Mouse (Mus musculus): ENCODE results near the gene Mapk8ip3. TPM values are rescaled to one million over a fixed set of nuclear protein-coding genes. Genes with fewer than 3 reads are reported as not detected.

Mapk8ip3 gene
- polyA plus RNA-seq, 2 experiments: 41.4 to 186 TPM

- no peak within 1 kb of the TSS for H3K4me3 ChIP-seq (replicated peaks; ENCODE audit: low read length)
- H3K4me1 ChIP-seq (ENCODE audit: control insufficient read depth, insufficient read depth, low read length): no peaks in the 10 kb centered on the region
- no peaks in the 10 kb centered on the region for H3K27me3 ChIP-seq (ENCODE audit: control insufficient read depth, insufficient read depth, low read length)
- peaks cover 26% of the 10 kb centered on the region for H3K36me3 ChIP-seq (ENCODE audit: control insufficient read depth, insufficient read depth, low read length)
- no peak within 1 kb of the TSS for H3K4me2 ChIP-seq (replicated peaks; ENCODE audit: low read depth, low read length, severe bottlenecking)
- H3K9ac ChIP-seq (ENCODE audit: low read depth, low read length, severe bottlenecking): no peak within 1 kb of the TSS
- no peak within 1 kb of the TSS for H3K27ac ChIP-seq (replicated peaks; ENCODE audit: low read depth, low read length)
- DNase-seq (ENCODE audit: low spot score) (no peak), ATAC-seq (ENCODE audit: low FRiP score, low read depth) (no peak)
- no peaks in the 10 kb centered on the region for H3K9me3 ChIP-seq (ENCODE audit: control insufficient read depth, low read length)
- 89% methylated on average over 8 of the region's 8 CpGs for WGBS
- TF ChIP-seq POLR2A (IDR thresholded peaks at IDR 0.05; ENCODE audit: borderline replicate concordance, extremely low read depth, insufficient read depth, insufficient read length): no peak
These were observed 71.0 kb downstream of the Mapk8ip3 start, which contains the start of gene Igfals for GRCm38 (mm10) chr17:24865776-24866175. TSS of gene Igfals (plus strand) at chr17:24865997.

GRCm38 (mm10) chr17:24861785-24862184 lies 75.0 kb downstream of the Mapk8ip3 start:
- Histone ChIP-seq H3K36me3 (ENCODE audit: control insufficient read depth, insufficient read depth, low read length) (peaks cover 28% of the 10 kb centered on the region), H3K4me3 (replicated peaks; ENCODE audit: low read length) (no peak overlapping the region)
- no peak for ATAC-seq (ENCODE audit: low FRiP score, low read depth)

GRCm38 (mm10) chr17:24860076-24860475 lies 76.7 kb downstream of the Mapk8ip3 start:
- ATAC-seq (ENCODE audit: low FRiP score, low read depth) (no peak), DNase-seq (ENCODE audit: low spot score) (no peak)
- no peaks in the 10 kb centered on the region for H3K4me1 ChIP-seq (ENCODE audit: control insufficient read depth, insufficient read depth, low read length)
- no peaks in the 10 kb centered on the region for H3K9me3 ChIP-seq (ENCODE audit: control insufficient read depth, low read length)
- no peak overlapping the region for H3K4me3 ChIP-seq (replicated peaks; ENCODE audit: low read length)
- WGBS: 90% methylated on average over 8 of the region's 8 CpGs
- H3K27me3 ChIP-seq (ENCODE audit: control insufficient read depth, insufficient read depth, low read length): no peaks in the 10 kb centered on the region
- H3K4me2 ChIP-seq (replicated peaks; ENCODE audit: low read depth, low read length, severe bottlenecking): no peak overlapping the region
- H3K36me3 ChIP-seq (ENCODE audit: control insufficient read depth, insufficient read depth, low read length): peaks cover 29% of the 10 kb centered on the region
- no peak for TF ChIP-seq POLR2A (IDR thresholded peaks at IDR 0.05; ENCODE audit: borderline replicate concordance, extremely low read depth, insufficient read depth, insufficient read length)
- H3K9ac ChIP-seq (ENCODE audit: low read depth, low read length, severe bottlenecking): no peak overlapping the region
- no peak overlapping the region for H3K27ac ChIP-seq (replicated peaks; ENCODE audit: low read depth, low read length)

More at GRCm38 (mm10) chr17:24861785-24862184, 75.0 kb downstream of the Mapk8ip3 start:
- no peak for TF ChIP-seq POLR2A (IDR thresholded peaks at IDR 0.05; ENCODE audit: borderline replicate concordance, extremely low read depth, insufficient read depth, insufficient read length)
- no peaks in the 10 kb centered on the region for H3K4me1 ChIP-seq (ENCODE audit: control insufficient read depth, insufficient read depth, low read length)
- no peak overlapping the region for H3K9ac ChIP-seq (ENCODE audit: low read depth, low read length, severe bottlenecking)
- no peaks in the 10 kb centered on the region for H3K27me3 ChIP-seq (ENCODE audit: control insufficient read depth, insufficient read depth, low read length)
- H3K4me2 ChIP-seq (replicated peaks; ENCODE audit: low read depth, low read length, severe bottlenecking): no peak overlapping the region
- no peak overlapping the region for H3K27ac ChIP-seq (replicated peaks; ENCODE audit: low read depth, low read length)
- no peak for DNase-seq (ENCODE audit: low spot score)
- WGBS: 96% methylated on average over 3 of the region's 3 CpGs
- no peaks in the 10 kb centered on the region for H3K9me3 ChIP-seq (ENCODE audit: control insufficient read depth, low read length)

GRCm38 (mm10) chr17:24858967-24859366 lies 77.8 kb downstream of the Mapk8ip3 start:
- no peak for TF ChIP-seq POLR2A (IDR thresholded peaks at IDR 0.05; ENCODE audit: borderline replicate concordance, extremely low read depth, insufficient read depth, insufficient read length)
- DNase-seq (ENCODE audit: low spot score): no peak
- WGBS: 89% methylated on average over 6 of the region's 6 CpGs
- no peaks in the 10 kb centered on the region for H3K9me3 ChIP-seq (ENCODE audit: control insufficient read depth, low read length)
- no peak overlapping the region for H3K4me2 ChIP-seq (replicated peaks; ENCODE audit: low read depth, low read length, severe bottlenecking)
- H3K4me3 ChIP-seq (replicated peaks; ENCODE audit: low read length): no peak overlapping the region
- H3K27ac ChIP-seq (replicated peaks; ENCODE audit: low read depth, low read length): no peak overlapping the region
- ATAC-seq (ENCODE audit: low FRiP score, low read depth): no peak
- H3K4me1 ChIP-seq (ENCODE audit: control insufficient read depth, insufficient read depth, low read length): no peaks in the 10 kb centered on the region
- no peak overlapping the region for H3K9ac ChIP-seq (ENCODE audit: low read depth, low read length, severe bottlenecking)
- peaks cover 30% of the 10 kb centered on the region for H3K36me3 ChIP-seq (ENCODE audit: control insufficient read depth, insufficient read depth, low read length)
- no peaks in the 10 kb centered on the region for H3K27me3 ChIP-seq (ENCODE audit: control insufficient read depth, insufficient read depth, low read length)

- H3K4me2 ChIP-seq (replicated peaks; ENCODE audit: low read depth, low read length, severe bottlenecking): no peak overlapping the region
- TF ChIP-seq POLR2A (IDR thresholded peaks at IDR 0.05; ENCODE audit: borderline replicate concordance, extremely low read depth, insufficient read depth, insufficient read length): no peak
- peaks cover 33% of the 10 kb centered on the region for H3K36me3 ChIP-seq (ENCODE audit: control insufficient read depth, insufficient read depth, low read length)
- no peak overlapping the region for H3K4me3 ChIP-seq (replicated peaks; ENCODE audit: low read length)
- H3K9me3 ChIP-seq (ENCODE audit: control insufficient read depth, low read length): no peaks in the 10 kb centered on the region
- no peaks in the 10 kb centered on the region for H3K4me1 ChIP-seq (ENCODE audit: control insufficient read depth, insufficient read depth, low read length)
- DNase-seq (ENCODE audit: low spot score) (no peak), ATAC-seq (ENCODE audit: low FRiP score, low read depth) (no peak)
- H3K27me3 ChIP-seq (ENCODE audit: control insufficient read depth, insufficient read depth, low read length): no peaks in the 10 kb centered on the region
- WGBS: 90% methylated on average over 8 of the region's 8 CpGs
- no peak overlapping the region for H3K9ac ChIP-seq (ENCODE audit: low read depth, low read length, severe bottlenecking)
- H3K27ac ChIP-seq (replicated peaks; ENCODE audit: low read depth, low read length): no peak overlapping the region
These were observed 78.8 kb downstream of the Mapk8ip3 start for GRCm38 (mm10) chr17:24857831-24858470.
